Mouse (Mus musculus): Measurements from ENCODE around the gene Zfc3h1.

Zfc3h1 gene

GRCm38 (mm10) chr10:115476506-115476905, 91.7 kb downstream of the Zfc3h1 start:
- no peak for DNase-seq (ENCODE audit: low spot score)

GRCm38 (mm10) chr10:115478441-115479141, 93.8 kb downstream of the Zfc3h1 start:
- DNase-seq (ENCODE audit: low spot score), result no peak

All from urinary bladder, postnatal 25 days (tissue).